In genomic region chr16:5480148-5480547, GRCm38 (mm10) we compare ENCODE assay signal across 24 mouse cellular contexts.
A peak's percentile ranks its signal among the peaks of the same experiment; 100 is the strongest.
DNase-seq lines count a peak whose midpoint lies in the region; ATAC-seq and TF ChIP-seq lines count a peak whose summit lies in the region.
"Had no signal": no experiment of that assay in that cellular context is flagged by ENCODE, and none has a peak within 500 bp of the region (broad histone marks: within the 10 kb centered on the region; RNA-seq: fewer than 3 reads in every experiment).

No protein-coding gene starts in this region.

- 0 out of 2 replicates have a peak, but pooled peaks cover 5% of the 10 kb centered on the region for H3K4me1 ChIP-seq in forebrain, postnatal 0 days (ENCODE audit: insufficient read depth)
- H3K4me1 ChIP-seq in forebrain, embryonic 12.5 days = peaks cover 9% of the 10 kb centered on the region
- H3K4me1 ChIP-seq in midbrain, postnatal 0 days (ENCODE audit: insufficient read depth, low read length) = no peaks in the 10 kb centered on the region
- peaks cover 3% of the 10 kb centered on the region; the same call in 1 of the 2 replicates for H3K4me1 ChIP-seq in midbrain, embryonic 16.5 days (ENCODE audit: control insufficient read depth, insufficient read depth, low read length)
- H3K4me1 ChIP-seq: limb, embryonic 13.5 days; liver, embryonic 13.5 days had no signal

- no peaks in the 10 kb centered on the region for H3K27me3 ChIP-seq in forebrain, postnatal 0 days (ENCODE audit: insufficient read depth, low read length)
- peaks cover 5% of the 10 kb centered on the region; the same call in 1 of the 2 replicates for H3K27me3 ChIP-seq in forebrain, embryonic 12.5 days
- H3K27me3 ChIP-seq in midbrain, postnatal 0 days (ENCODE audit: insufficient read depth, low read length) = 0 out of 2 replicates have a peak, but pooled peaks cover 2% of the 10 kb centered on the region
- H3K27me3 ChIP-seq in midbrain, embryonic 16.5 days (ENCODE audit: control insufficient read depth, insufficient read depth, low read depth, low read length) = no peaks in the 10 kb centered on the region
- H3K27me3 ChIP-seq: embryonic facial prominence, embryonic 15.5 days; liver, embryonic 13.5 days; Patski had no signal

- 75% methylated on average over 1 of the region's 1 CpGs for WGBS in forebrain, postnatal 0 days
- 88% methylated on average over 1 of the region's 1 CpGs for WGBS in forebrain, embryonic 12.5 days
- 92% methylated on average over 1 of the region's 1 CpGs for WGBS in midbrain, postnatal 0 days
- WGBS in midbrain, embryonic 16.5 days = 78% methylated on average over 1 of the region's 1 CpGs

- peak; percentile 46 for DNase-seq in forebrain, postnatal 0 days
- DNase-seq in midbrain, postnatal 0 days (ENCODE audit: low spot score) = peak; percentile 19
- peak; percentile 13 to 33 for DNase-seq in left cerebral cortex, adult 2 months (ENCODE audit: extremely low spot score in 1 of 2, low spot score in 2 of 2)
- DNase-seq in right cerebral cortex, postnatal 25 days = peak; percentile 34
- no peak for DNase-seq in embryo, embryonic 10.5 days (ENCODE audit: low spot score)
- no peak for DNase-seq in cerebellum, postnatal 10 days
- DNase-seq: adrenal gland, adult 8-10 months; cerebellum, postnatal 14 days; heart, postnatal 10 days; kidney, adult 8-10 months; kidney, postnatal 14 days; liver, embryonic 13.5 days; lung, embryonic 14.5 days; lung, postnatal 36 days; retina, postnatal 1 day had no signal

- no peaks in the 10 kb centered on the region for H3K9me3 ChIP-seq in forebrain, postnatal 0 days (ENCODE audit: low read length)
- H3K9me3 ChIP-seq in forebrain, embryonic 12.5 days = no peaks in the 10 kb centered on the region
- no peaks in the 10 kb centered on the region for H3K9me3 ChIP-seq in midbrain, postnatal 0 days (ENCODE audit: low read length)
- H3K9me3 ChIP-seq in midbrain, embryonic 16.5 days (replicated peaks; ENCODE audit: control insufficient read depth, low read length, poor library complexity, severe bottlenecking) = no peaks in the 10 kb centered on the region
- H3K9me3 ChIP-seq: embryonic facial prominence, embryonic 15.5 days; forebrain, embryonic 10.5 days; hindbrain, embryonic 13.5 days; limb, embryonic 13.5 days; liver, embryonic 13.5 days; midbrain, embryonic 10.5 days had no signal

- H3K4me3 ChIP-seq in forebrain, postnatal 0 days (ENCODE audit: low read depth, low read length) = no peak overlapping the region
- H3K4me3 ChIP-seq in forebrain, embryonic 12.5 days (replicated peaks) = no peak overlapping the region
- no peak overlapping the region for H3K4me3 ChIP-seq in midbrain, postnatal 0 days (ENCODE audit: low read depth, low read length)
- no peak overlapping the region for H3K4me3 ChIP-seq in midbrain, embryonic 16.5 days (ENCODE audit: low read depth, low read length)
- no peak overlapping the region for H3K4me3 ChIP-seq in left cerebral cortex, adult 2 months
- H3K4me3 ChIP-seq: embryonic facial prominence, embryonic 15.5 days; forebrain, embryonic 10.5 days; hindbrain, embryonic 13.5 days; limb, embryonic 13.5 days; liver, embryonic 13.5 days; midbrain, embryonic 10.5 days had no signal

- H3K36me3 ChIP-seq in forebrain, postnatal 0 days (ENCODE audit: insufficient read depth) = no peaks in the 10 kb centered on the region
- no peaks in the 10 kb centered on the region for H3K36me3 ChIP-seq in forebrain, embryonic 12.5 days (replicated peaks)
- no peaks in the 10 kb centered on the region for H3K36me3 ChIP-seq in midbrain, postnatal 0 days (ENCODE audit: insufficient read depth, low read length)
- no peaks in the 10 kb centered on the region for H3K36me3 ChIP-seq in midbrain, embryonic 16.5 days (ENCODE audit: control insufficient read depth, insufficient read depth, low read length)
- H3K36me3 ChIP-seq: embryonic facial prominence, embryonic 15.5 days; forebrain, embryonic 10.5 days; hindbrain, embryonic 13.5 days; limb, embryonic 13.5 days; liver, embryonic 13.5 days; midbrain, embryonic 10.5 days had no signal

- no peak overlapping the region for H3K4me2 ChIP-seq in forebrain, postnatal 0 days (ENCODE audit: low read depth)
- H3K4me2 ChIP-seq in forebrain, embryonic 12.5 days = no peak overlapping the region
- H3K4me2 ChIP-seq in midbrain, postnatal 0 days (ENCODE audit: low read depth, low read length, poor library complexity, severe bottlenecking) = no peak overlapping the region
- no peak overlapping the region for H3K4me2 ChIP-seq in midbrain, embryonic 16.5 days (ENCODE audit: low read length)
- H3K4me2 ChIP-seq: embryonic facial prominence, embryonic 15.5 days; heart, embryonic 11.5 days; hindbrain, embryonic 13.5 days; limb, embryonic 13.5 days; liver, embryonic 13.5 days; lung, embryonic 14.5 days had no signal

- no peak overlapping the region for H3K9ac ChIP-seq in forebrain, postnatal 0 days
- no peak overlapping the region for H3K9ac ChIP-seq in forebrain, embryonic 12.5 days
- H3K9ac ChIP-seq in midbrain, postnatal 0 days (replicated peaks; ENCODE audit: low read length, poor library complexity, severe bottlenecking) = no peak overlapping the region
- H3K9ac ChIP-seq in midbrain, embryonic 16.5 days (ENCODE audit: low read depth, low read length) = no peak overlapping the region
- H3K9ac ChIP-seq: embryonic facial prominence, embryonic 15.5 days; hindbrain, embryonic 13.5 days; limb, embryonic 13.5 days; liver, embryonic 13.5 days; lung, embryonic 14.5 days had no signal

- no peak for ATAC-seq in forebrain, postnatal 0 days
- ATAC-seq in forebrain, embryonic 12.5 days (ENCODE audit: low FRiP score) = no peak
- ATAC-seq in midbrain, postnatal 0 days (ENCODE audit: low FRiP score) = no peak
- no peak for ATAC-seq in midbrain, embryonic 16.5 days
- ATAC-seq: Patski had no signal

- intact Hi-C loops in left cerebral cortex, adult 2 months (cut with DNase I) = no loop called here

- no peak for TF ChIP-seq CTCF in forebrain, postnatal 0 days (IDR thresholded peaks at IDR 0.05; ENCODE audit: low read depth)
- no peak for TF ChIP-seq CTCF in midbrain, postnatal 0 days (IDR thresholded peaks at IDR 0.05)
- TF ChIP-seq CTCF in left cerebral cortex, adult 2 months (IDR thresholded peaks at IDR 0.05) = no peak

- H3K27ac ChIP-seq in forebrain, postnatal 0 days (ENCODE audit: low read depth, low read length) = no peak overlapping the region
- no peak overlapping the region for H3K27ac ChIP-seq in forebrain, embryonic 12.5 days
- no peak overlapping the region for H3K27ac ChIP-seq in midbrain, postnatal 0 days (ENCODE audit: low read depth, low read length)
- no peak overlapping the region for H3K27ac ChIP-seq in midbrain, embryonic 16.5 days (ENCODE audit: low read length)
- no peak overlapping the region for H3K27ac ChIP-seq in left cerebral cortex, adult 2 months
- H3K27ac ChIP-seq: embryonic facial prominence, embryonic 15.5 days; forebrain, embryonic 10.5 days; hindbrain, embryonic 13.5 days; limb, embryonic 13.5 days; liver, embryonic 13.5 days; midbrain, embryonic 10.5 days had no signal

Comparison
In these comparisons a context has a peak if more than half of its experiments do, and no peak if none do; other contexts are left out.
1. DNase-seq: peak in forebrain, postnatal 0 days (single experiment), midbrain, postnatal 0 days (single experiment), left cerebral cortex, adult 2 months (2 of 2) and right cerebral cortex, postnatal 25 days (single experiment); none in embryo, embryonic 10.5 days (single experiment) and cerebellum, postnatal 10 days (0 of 2).